Mouse (Mus musculus) stomach, embryonic 14.5 days (tissue): ENCODE data around the gene Phf11a. TPM values are rescaled to one million over a fixed set of nuclear protein-coding genes. Genes with fewer than 3 reads are reported as not detected.
"Not testable (repeated sequence)": the region's sequence is repeated elsewhere in the genome, so short reads cannot be mapped to it uniquely, and the experiment has no call there.

Experiments used
- ATAC-seq: fragments of 200-750 bp; cut with Nextera tagmentation; 2 replicates; pipeline ENCODE4 v1.8.0; 2017; ENCODE audit warnings: low read depth, moderate TSS enrichment; ENCODE audit not compliant: insufficient number of reproducible peaks, insufficient read depth, low FRiP score
- H3K27ac ChIP-seq: fragments of 300-500 bp; sonication (generic); 2 replicates; pipeline ENCODE4 v1.5.1; 2014; ENCODE audit warnings: mild to moderate bottlenecking, low read length, moderate library complexity, mixed read lengths
- H3K27me3 ChIP-seq: fragments of 300-500 bp; sonication (generic); 2 replicates; pipeline ENCODE4 v1.6.1; 2014; ENCODE audit warnings: low read length, control low read depth, mixed read lengths; ENCODE audit not compliant: control insufficient read depth, insufficient read depth
- H3K36me3 ChIP-seq: fragments of 300-500 bp; sonication (generic); 2 replicates; pipeline ENCODE4 v1.6.1; 2014; ENCODE audit warnings: mild to moderate bottlenecking, control low read depth, low read length, moderate library complexity, mixed read lengths; ENCODE audit not compliant: control insufficient read depth, insufficient read depth
- H3K4me1 ChIP-seq: fragments of 300-500 bp; sonication (generic); 2 replicates; pipeline ENCODE4 v1.6.1; 2014; ENCODE audit warnings: low read length, control low read depth, mixed read lengths; ENCODE audit not compliant: control insufficient read depth, insufficient read depth
- H3K4me2 ChIP-seq: fragments of 300-500 bp; sonication (generic); replicated peaks from 2 replicates; pipeline ENCODE4 v1.6.1; 2014; ENCODE audit warnings: low read depth, low read length, control low read depth
- H3K4me3 ChIP-seq: fragments of 300-500 bp; sonication (generic); 2 replicates; pipeline ENCODE4 v1.5.1; 2014; ENCODE audit warnings: low read depth, low read length, control low read depth
- H3K9ac ChIP-seq: fragments of 300-500 bp; sonication (generic); replicated peaks from 2 replicates; pipeline ENCODE4 v1.6.1; 2014; ENCODE audit warnings: low read depth, mild to moderate bottlenecking, control low read depth, low read length, moderate library complexity, mixed read lengths
- H3K9me3 ChIP-seq: fragments of 300-500 bp; sonication (generic); 2 replicates; pipeline ENCODE4 v1.6.1; 2016; ENCODE audit warnings: low read depth, low read length, control low read depth; ENCODE audit not compliant: control insufficient read depth
- WGBS: fragments of 180-500 bp; shearing (Covaris S2); extraction: QIAGEN DNeasy Blood & Tissue Kit; methylation state at CpG from one replicate; pipeline ENCODE4 v1.1.7; 2014; 5-methylcytosine and 5-hydroxymethylcytosine counted together
- polyA plus RNA-seq: library from polyadenylated mRNA; unstranded; fragments of >200 nt; fragmentation: Nextera tagmentation; extraction: Ambion mirVana; gene quantifications from 2 replicates; pipeline ENCODE4 v1.2.1, GENCODE M21; 2014

Gene Phf11a
- 0.26 TPM in 1 of 2 replicates, not detected in the other for polyA plus RNA-seq

GRCm38 (mm10) chr14:59297391-59297790 lies at the start of gene Phf11a:
TSS of gene Phf11a (minus strand) at chr14:59297522.
- H3K4me3 ChIP-seq, H3K27me3 ChIP-seq, H3K36me3 ChIP-seq, H3K9ac ChIP-seq, H3K27ac ChIP-seq, ATAC-seq, H3K4me1 ChIP-seq, H3K4me2 ChIP-seq, H3K9me3 ChIP-seq: not testable (repeated sequence)
- 63% methylated on average over 1 of the region's 1 CpGs for WGBS

GRCm38 (mm10) chr14:59341189-59341588 lies 43.9 kb upstream of the Phf11a start, which contains the start of gene Phf11b:
TSS of gene Phf11b (minus strand) at chr14:59341351.
- H3K9ac ChIP-seq, H3K4me1 ChIP-seq, H3K27me3 ChIP-seq, H3K27ac ChIP-seq, ATAC-seq, H3K4me3 ChIP-seq, H3K36me3 ChIP-seq, H3K4me2 ChIP-seq, H3K9me3 ChIP-seq: not testable (repeated sequence)
- WGBS, result 65% methylated on average over 1 of the region's 1 CpGs

- H3K27me3 ChIP-seq, result no peaks in the 10 kb centered on the region
- H3K9ac ChIP-seq, result no peak overlapping the region
- no peak overlapping the region for H3K4me2 ChIP-seq
- no peak for ATAC-seq
- no peaks in the 10 kb centered on the region for H3K9me3 ChIP-seq
- no peak overlapping the region for H3K4me3 ChIP-seq
- WGBS, result 88% methylated on average over 1 of the region's 1 CpGs
- H3K4me1 ChIP-seq, result no peaks in the 10 kb centered on the region
- H3K36me3 ChIP-seq, result no peaks in the 10 kb centered on the region
- H3K27ac ChIP-seq, result no peak overlapping the region
These were observed 42.2 kb upstream of the Phf11a start for GRCm38 (mm10) chr14:59339541-59339940.

GRCm38 (mm10) chr14:59336056-59336455 lies 38.7 kb upstream of the Phf11a start:
- not testable (repeated sequence) for H3K4me2 ChIP-seq, H3K9ac ChIP-seq, H3K27me3 ChIP-seq, ATAC-seq, H3K36me3 ChIP-seq, H3K4me3 ChIP-seq, H3K4me1 ChIP-seq, H3K9me3 ChIP-seq, H3K27ac ChIP-seq
- 88% methylated on average over 3 of the region's 3 CpGs for WGBS

- H3K4me3 ChIP-seq, H3K9ac ChIP-seq, H3K4me1 ChIP-seq, H3K4me2 ChIP-seq, H3K27ac ChIP-seq, ATAC-seq, H3K27me3 ChIP-seq, H3K9me3 ChIP-seq, H3K36me3 ChIP-seq: not testable (repeated sequence)
- WGBS, result 45% methylated on average over 3 of the region's 3 CpGs
These were observed 33.2 kb upstream of the Phf11a start for GRCm38 (mm10) chr14:59330499-59330898.

- not testable (repeated sequence) for H3K27ac ChIP-seq, H3K4me2 ChIP-seq, H3K9me3 ChIP-seq, ATAC-seq, H3K4me3 ChIP-seq, H3K27me3 ChIP-seq, H3K36me3 ChIP-seq, H3K4me1 ChIP-seq, H3K9ac ChIP-seq
- WGBS, result 79% methylated on average over 6 of the region's 6 CpGs
These were observed 22.6 kb upstream of the Phf11a start for GRCm38 (mm10) chr14:59319970-59320369.

- H3K9ac ChIP-seq, ATAC-seq, H3K36me3 ChIP-seq: not testable (repeated sequence)
These were observed 21.7 kb upstream of the Phf11a start for GRCm38 (mm10) chr14:59319036-59319435.

GRCm38 (mm10) chr14:59291769-59292168 lies 5.6 kb downstream of the Phf11a start:
- H3K4me2 ChIP-seq, H3K4me3 ChIP-seq, ATAC-seq, H3K27me3 ChIP-seq, H3K36me3 ChIP-seq, H3K9me3 ChIP-seq, H3K4me1 ChIP-seq, H3K27ac ChIP-seq, H3K9ac ChIP-seq: not testable (repeated sequence)

More at GRCm38 (mm10) chr14:59319036-59319435, 21.7 kb upstream of the Phf11a start:
- not testable (repeated sequence) for H3K9me3 ChIP-seq, H3K4me3 ChIP-seq, H3K27me3 ChIP-seq, H3K27ac ChIP-seq, H3K4me1 ChIP-seq, H3K4me2 ChIP-seq
- WGBS, result 92% methylated on average over 3 of the region's 3 CpGs

- ATAC-seq, H3K4me2 ChIP-seq, H3K27ac ChIP-seq, H3K9me3 ChIP-seq, H3K4me3 ChIP-seq, H3K9ac ChIP-seq, H3K36me3 ChIP-seq, H3K4me1 ChIP-seq, H3K27me3 ChIP-seq: not testable (repeated sequence)
- WGBS, result 76% methylated on average over 4 of the region's 4 CpGs
These were observed 22.4 kb downstream of the Phf11a start for GRCm38 (mm10) chr14:59274961-59275360.
